Mouse (Mus musculus): ENCODE measurements around the gene Il18.

Il18 gene

GRCm38 (mm10) chr9:50554241-50555093 lies at the start of gene Il18:
Gene Il18, plus strand, starts transcription at chr9:50554827.
- peak; percentile 23 for DNase-seq (ENCODE audit: low spot score)

- no peak for DNase-seq (ENCODE audit: low spot score)
Measured at GRCm38 (mm10) chr9:50505405-50505804, 49.2 kb upstream of the Il18 start.

GRCm38 (mm10) chr9:50507570-50507969 lies 47.1 kb upstream of the Il18 start:
- peak; percentile 47 for DNase-seq (ENCODE audit: low spot score)

- DNase-seq (ENCODE audit: low spot score) = no peak
Measured at GRCm38 (mm10) chr9:50515462-50515861, 39.2 kb upstream of the Il18 start.

- peak; percentile 40 for DNase-seq (ENCODE audit: low spot score)
Measured at GRCm38 (mm10) chr9:50518781-50519180, 35.8 kb upstream of the Il18 start.

- no peak for DNase-seq (ENCODE audit: low spot score)
Measured at GRCm38 (mm10) chr9:50520748-50521147, 33.9 kb upstream of the Il18 start.

- no peak for DNase-seq (ENCODE audit: low spot score)
Measured at GRCm38 (mm10) chr9:50521562-50521961, 33.1 kb upstream of the Il18 start.

GRCm38 (mm10) chr9:50522574-50522973 lies 32.1 kb upstream of the Il18 start:
- DNase-seq (ENCODE audit: low spot score) = no peak

- DNase-seq (ENCODE audit: low spot score) = peak; percentile 65
Measured at GRCm38 (mm10) chr9:50524936-50525335, 29.7 kb upstream of the Il18 start.

- no peak for DNase-seq (ENCODE audit: low spot score)
Measured at GRCm38 (mm10) chr9:50525585-50525984, 29.0 kb upstream of the Il18 start.

GRCm38 (mm10) chr9:50527860-50528259 lies 26.8 kb upstream of the Il18 start:
- DNase-seq (ENCODE audit: low spot score) = no peak

- peak; percentile 98 for DNase-seq (ENCODE audit: low spot score)
Measured at GRCm38 (mm10) chr9:50528293-50528892, 26.2 kb upstream of the Il18 start, which contains the start of gene Pts. Gene Pts, minus strand, starts transcription at chr9:50528724.

- DNase-seq (ENCODE audit: low spot score) = peak; percentile 70
Measured at GRCm38 (mm10) chr9:50530890-50531289, 23.7 kb upstream of the Il18 start.

GRCm38 (mm10) chr9:50533328-50533727 lies 21.3 kb upstream of the Il18 start:
- DNase-seq (ENCODE audit: low spot score) = no peak

- DNase-seq (ENCODE audit: low spot score) = peak; percentile 40
Measured at GRCm38 (mm10) chr9:50533791-50534190, 20.8 kb upstream of the Il18 start.

GRCm38 (mm10) chr9:50535930-50536329 lies 18.7 kb upstream of the Il18 start:
- no peak for DNase-seq (ENCODE audit: low spot score)

GRCm38 (mm10) chr9:50536603-50537135 lies 18.0 kb upstream of the Il18 start:
- no peak for DNase-seq (ENCODE audit: low spot score)

GRCm38 (mm10) chr9:50537295-50537694 lies 17.3 kb upstream of the Il18 start:
- DNase-seq (ENCODE audit: low spot score) = no peak

GRCm38 (mm10) chr9:50540170-50540569 lies 14.5 kb upstream of the Il18 start:
- no peak for DNase-seq (ENCODE audit: low spot score)

GRCm38 (mm10) chr9:50542401-50542800 lies 12.2 kb upstream of the Il18 start:
- DNase-seq (ENCODE audit: low spot score) = no peak

GRCm38 (mm10) chr9:50547859-50548478 lies 6.7 kb upstream of the Il18 start:
- DNase-seq (ENCODE audit: low spot score) = no peak

GRCm38 (mm10) chr9:50548936-50549335 lies 5.7 kb upstream of the Il18 start:
- DNase-seq (ENCODE audit: low spot score) = no peak

GRCm38 (mm10) chr9:50552206-50552605 lies 2.4 kb upstream of the Il18 start:
- no peak for DNase-seq (ENCODE audit: low spot score)
